Mouse (Mus musculus) kidney, adult 8-10 months (tissue): ENCODE data around the gene Dennd5b.
"Not testable (repeated sequence)": the region's sequence is repeated elsewhere in the genome, so short reads cannot be mapped to it uniquely, and the experiment has no call there.

Experiments used
- DNase-seq, 2 experiments: peaks; one replicate each; pipeline ENCODE4 v3.0.0; 2022

Gene Dennd5b

GRCm38 (mm10) chr6:148945509-148946408 is 155.7 kb downstream of the Dennd5b start:
- peak in 1 of 2 experiments; percentile 35 for DNase-seq

- DNase-seq, result peak; percentile 57 to 64
Measured at GRCm38 (mm10) chr6:148944767-148945508, 156.5 kb downstream of the Dennd5b start.

GRCm38 (mm10) chr6:148944344-148944766 is 157.1 kb downstream of the Dennd5b start:
- DNase-seq, result peak in 1 of 2 experiments; percentile 20

GRCm38 (mm10) chr6:148943695-148944094 is 157.8 kb downstream of the Dennd5b start:
- DNase-seq, result no peak

- DNase-seq, result no peak
Measured at GRCm38 (mm10) chr6:148942406-148942805, 159.1 kb downstream of the Dennd5b start.

- no peak for DNase-seq
Measured at GRCm38 (mm10) chr6:148941880-148942279, 159.6 kb downstream of the Dennd5b start.

- DNase-seq, result not testable (repeated sequence)
Measured at GRCm38 (mm10) chr6:148940383-148940782, 161.1 kb downstream of the Dennd5b start.
